Mouse (Mus musculus) embryonic fibroblast, embryonic 13.5 days (primary cell): ENCODE measurements at regions not wholly inside any gene's neighbourhood (a gene's known extent, or its start where the extent isn't known, plus 50 kb on each side); places are given as distances from the start of the nearest gene placed in this dataset.

Experiments
- H3K27ac ChIP-seq: 2 replicates; pipeline ENCODE4 v1.5.1; 2012; ENCODE audit warnings: low read length, control low read depth, inconsistent platforms; ENCODE audit not compliant: insufficient read depth
- H3K4me1 ChIP-seq: 2 replicates; pipeline ENCODE4 v1.6.1; 2011; ENCODE audit warnings: low read length; ENCODE audit not compliant: control insufficient read depth, insufficient read depth
- H3K4me3 ChIP-seq: 2 replicates; pipeline ENCODE4 v1.5.1; 2011; ENCODE audit warnings: mild to moderate bottlenecking, control low read depth, low read length; ENCODE audit not compliant: insufficient read depth
- CTCF ChIP-seq: IDR thresholded peaks from 2 replicates; pipeline ENCODE4 v1.5.1; 2011; ENCODE audit warnings: mild to moderate bottlenecking, control low read depth, low read length, moderate library complexity, borderline replicate concordance; ENCODE audit not compliant: insufficient read depth
- POLR2A ChIP-seq: IDR thresholded peaks from 2 replicates; pipeline ENCODE4 v1.6.1; 2011; ENCODE audit warnings: low read depth, mild to moderate bottlenecking, control low read depth, low read length, moderate library complexity

DNA sequence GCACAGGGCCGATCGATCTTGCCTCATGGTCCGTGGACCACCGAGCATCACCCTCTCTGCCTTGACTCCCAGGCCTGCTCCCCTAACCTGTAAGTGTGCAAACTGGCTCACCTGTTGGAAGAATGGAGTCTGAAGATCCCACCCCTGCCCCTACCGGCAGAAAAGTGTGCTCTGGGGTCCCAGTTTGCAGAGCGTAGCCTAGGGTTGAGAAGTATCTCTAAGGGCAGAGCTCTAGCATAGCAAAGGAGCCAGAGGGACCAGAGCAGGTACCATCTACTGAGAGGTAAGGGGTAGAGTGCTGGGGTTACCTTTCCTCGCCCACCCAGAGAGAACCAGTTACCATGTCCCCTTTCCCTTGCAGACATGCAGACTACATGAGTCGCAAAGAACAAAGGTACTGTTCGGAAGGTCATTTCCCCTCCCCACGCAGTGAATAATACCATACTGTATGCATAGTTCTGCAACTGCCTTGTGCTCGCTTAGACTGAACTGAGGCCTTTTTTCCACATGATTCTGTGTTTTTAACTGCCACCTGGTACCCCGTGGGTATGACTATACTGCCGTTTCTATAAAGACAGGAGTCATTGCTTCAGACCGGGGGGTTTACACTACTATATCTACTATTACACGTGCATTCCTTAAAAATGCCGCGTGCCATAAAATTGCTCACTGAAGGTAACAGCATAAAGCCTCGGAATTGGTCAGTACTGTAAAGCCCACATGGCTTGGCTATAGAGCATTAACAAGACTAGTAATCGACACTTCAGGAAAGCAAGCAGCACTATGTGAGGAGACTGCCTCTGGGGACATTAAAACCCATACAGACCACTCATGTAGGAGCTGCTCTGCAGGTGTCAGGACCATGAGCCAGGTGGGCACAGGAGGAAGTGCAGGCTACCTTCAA is 88.7 kb upstream of the Ccnd2 start:
- no peak for TF ChIP-seq CTCF
- no peak for TF ChIP-seq POLR2A
- no peak overlapping the region for H3K27ac ChIP-seq
- H3K4me3 ChIP-seq = no peak overlapping the region
- no peaks in the 10 kb centered on the region for H3K4me1 ChIP-seq

DNA sequence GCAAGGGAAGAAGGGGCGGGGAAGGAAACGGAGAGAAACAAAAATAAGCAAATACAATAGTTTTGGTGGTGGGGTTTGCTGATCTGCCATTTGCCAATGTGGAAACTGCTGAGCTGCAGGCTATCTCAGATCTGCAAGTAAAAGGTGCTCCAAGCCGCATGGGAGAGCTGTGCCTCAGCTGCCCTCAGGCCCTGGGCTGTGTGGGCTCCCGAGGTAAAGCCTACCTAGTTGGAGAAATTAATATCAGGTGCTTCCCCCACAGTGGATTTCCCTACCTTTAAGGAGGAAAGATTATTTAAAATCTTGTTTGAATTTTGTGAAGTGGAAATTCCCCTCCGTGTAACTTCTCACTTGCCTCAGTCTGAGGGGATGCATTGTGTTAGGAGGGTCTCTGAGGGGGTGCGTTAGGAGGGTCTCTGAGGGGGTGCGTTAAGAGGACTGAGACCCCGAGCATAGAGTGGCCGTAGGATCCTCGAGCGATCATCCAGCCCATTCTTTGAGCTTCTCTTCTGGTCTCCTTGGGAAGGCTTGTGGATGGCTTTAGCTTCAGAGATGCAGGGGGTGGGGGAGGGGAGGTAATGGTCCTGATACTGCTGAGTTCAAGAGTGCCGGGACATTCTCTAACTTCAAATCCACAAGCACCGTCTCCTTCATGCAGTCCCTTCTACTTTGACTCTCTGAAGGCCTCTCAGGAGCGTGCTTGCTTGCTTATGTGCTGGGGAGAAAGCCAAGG is 89.9 kb upstream of the Ccnd2 start:
- Histone ChIP-seq H3K4me1 (no peaks in the 10 kb centered on the region), H3K27ac (no peak overlapping the region), H3K4me3 (no peak overlapping the region)
- TF ChIP-seq POLR2A (no peak), CTCF (no peak)

DNA sequence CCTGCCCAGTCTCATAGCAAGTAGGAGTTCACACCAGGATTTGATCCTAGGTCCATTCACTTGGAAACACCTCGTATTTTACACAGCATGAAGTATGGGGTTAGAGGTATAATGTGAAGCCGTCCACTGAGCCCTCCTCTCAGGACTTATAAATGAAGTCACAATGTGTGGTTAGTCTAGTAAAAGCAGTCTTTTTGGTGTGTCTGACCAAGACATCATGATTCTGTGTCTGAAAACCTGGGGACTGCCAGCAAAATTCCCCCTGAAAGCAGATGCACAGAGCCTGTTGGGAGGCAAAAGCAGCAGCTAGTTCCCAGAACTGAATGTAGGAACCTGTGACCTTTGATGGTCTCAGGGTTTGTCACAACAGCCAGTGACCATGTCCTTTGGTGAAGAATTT is 91.0 kb upstream of the Ccnd2 start:
- Histone ChIP-seq H3K27ac (no peak overlapping the region), H3K4me1 (no peaks in the 10 kb centered on the region), H3K4me3 (no peak overlapping the region)
- no peak for TF ChIP-seq CTCF
- no peak for TF ChIP-seq POLR2A

DNA sequence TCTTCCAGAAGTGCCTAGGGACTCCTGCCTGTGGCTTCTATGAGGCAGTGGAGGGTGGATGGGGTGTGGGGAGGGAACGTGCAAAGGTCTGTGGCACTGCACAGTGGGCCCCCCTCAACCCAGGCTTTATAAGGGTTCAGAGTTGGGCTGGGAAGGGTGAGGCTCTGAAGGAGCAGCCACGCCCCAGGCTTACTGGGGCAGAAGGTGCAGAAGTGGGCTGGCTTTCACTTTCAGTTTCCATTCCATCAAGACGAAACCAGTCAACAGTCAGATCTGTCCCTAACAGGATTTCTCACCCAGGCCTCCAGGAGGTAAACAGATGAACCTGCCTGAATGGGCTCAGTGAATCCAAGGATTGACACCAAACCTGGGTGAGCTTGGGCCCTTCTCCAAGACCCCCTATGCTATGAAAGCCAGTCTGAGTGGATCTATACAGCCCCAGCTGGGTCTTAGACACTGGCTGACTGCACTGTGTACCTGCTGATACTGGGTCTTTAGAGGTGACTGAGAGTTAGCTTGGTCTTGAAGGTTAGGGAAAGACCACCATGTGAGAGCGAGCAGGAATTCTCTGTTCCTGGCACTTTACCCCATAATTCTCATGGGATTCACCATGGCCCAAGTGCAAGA is 93.9 kb upstream of the Ccnd2 start:
- Histone ChIP-seq H3K4me1 (no peaks in the 10 kb centered on the region), H3K27ac (no peak overlapping the region), H3K4me3 (no peak overlapping the region)
- no peak for TF ChIP-seq POLR2A

DNA sequence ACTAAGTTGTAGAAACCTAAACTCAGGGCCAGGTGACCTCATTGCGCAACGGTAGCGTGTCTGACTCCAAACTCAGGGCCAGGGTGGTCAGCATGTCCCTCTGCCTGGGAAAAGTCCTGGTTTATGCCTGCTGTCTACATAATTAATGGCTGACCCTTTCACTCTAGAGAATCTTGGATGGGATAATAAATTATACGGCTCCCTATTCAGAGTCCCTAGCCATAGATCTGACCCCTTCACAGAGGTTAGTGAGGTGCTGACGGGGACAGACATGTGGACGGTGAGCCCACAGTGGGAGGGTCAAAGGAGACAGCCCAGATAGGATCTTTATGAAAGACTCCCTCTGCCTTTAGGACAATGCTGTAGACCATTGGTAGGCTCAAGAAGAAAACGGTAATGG is 94.7 kb upstream of the Ccnd2 start:
- no peaks in the 10 kb centered on the region for H3K4me1 ChIP-seq
- no peak overlapping the region for H3K4me3 ChIP-seq
- H3K27ac ChIP-seq = no peak overlapping the region
- TF ChIP-seq CTCF = no peak
- no peak for TF ChIP-seq POLR2A

DNA sequence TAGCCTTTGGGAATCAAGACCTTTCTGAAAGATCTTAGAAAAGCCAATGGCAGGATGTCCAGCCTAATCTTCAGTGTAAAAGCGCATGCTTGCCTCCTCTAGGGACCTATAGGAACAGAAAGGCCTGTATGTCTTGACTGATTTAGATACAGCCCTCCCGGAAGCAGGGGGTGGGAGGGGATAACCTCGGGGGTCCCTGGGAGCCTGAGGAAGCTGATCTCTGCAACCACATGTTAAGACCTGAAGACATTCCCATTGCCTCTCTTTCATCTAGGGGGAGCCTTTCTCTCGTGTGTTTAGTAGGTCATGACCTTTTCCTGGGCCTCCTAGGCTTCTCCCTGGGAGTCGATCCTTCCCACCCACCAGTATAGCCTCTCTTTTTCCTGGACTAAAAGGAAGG is 95.3 kb upstream of the Ccnd2 start:
- no peak overlapping the region for H3K27ac ChIP-seq
- H3K4me1 ChIP-seq = peaks cover 3% of the 10 kb centered on the region
- no peak overlapping the region for H3K4me3 ChIP-seq
- TF ChIP-seq POLR2A (no peak), CTCF (no peak)

DNA sequence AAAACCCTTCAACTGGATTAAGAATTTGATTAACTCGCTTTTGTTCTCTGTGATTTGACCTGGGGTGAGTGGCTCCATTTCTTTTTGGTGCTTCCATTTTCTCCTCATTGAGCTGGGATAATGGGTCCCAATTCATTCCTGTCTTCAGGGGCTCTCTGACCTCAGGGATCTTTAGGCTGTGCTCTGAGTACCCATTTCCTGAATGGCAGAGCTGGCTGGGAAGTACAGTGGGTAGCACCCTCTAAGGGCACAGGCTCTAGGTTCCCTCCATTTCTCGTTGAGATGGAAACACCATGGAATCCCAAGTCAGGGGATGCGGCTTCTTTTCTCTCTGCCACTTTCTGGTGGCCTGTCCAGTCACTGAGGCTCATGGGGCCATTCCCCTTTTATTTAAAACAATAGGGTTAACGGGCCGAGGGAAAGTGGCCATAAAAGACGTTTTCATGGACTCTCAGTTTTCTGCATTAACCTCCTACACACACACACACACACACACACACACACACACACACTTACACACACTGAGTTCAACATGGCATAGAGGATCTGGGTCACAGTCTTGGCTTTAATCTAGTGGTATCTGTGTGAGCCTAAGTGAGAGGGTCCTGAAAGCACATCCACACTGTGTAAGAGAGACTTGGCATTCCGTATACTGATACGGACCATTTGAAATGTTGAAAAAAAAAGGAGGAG is 98.3 kb upstream of the Ccnd2 start:
- H3K27ac ChIP-seq = no peak overlapping the region
- H3K4me3 ChIP-seq = no peak overlapping the region
- peaks cover 3% of the 10 kb centered on the region for H3K4me1 ChIP-seq
- no peak for TF ChIP-seq CTCF
- no peak for TF ChIP-seq POLR2A

DNA sequence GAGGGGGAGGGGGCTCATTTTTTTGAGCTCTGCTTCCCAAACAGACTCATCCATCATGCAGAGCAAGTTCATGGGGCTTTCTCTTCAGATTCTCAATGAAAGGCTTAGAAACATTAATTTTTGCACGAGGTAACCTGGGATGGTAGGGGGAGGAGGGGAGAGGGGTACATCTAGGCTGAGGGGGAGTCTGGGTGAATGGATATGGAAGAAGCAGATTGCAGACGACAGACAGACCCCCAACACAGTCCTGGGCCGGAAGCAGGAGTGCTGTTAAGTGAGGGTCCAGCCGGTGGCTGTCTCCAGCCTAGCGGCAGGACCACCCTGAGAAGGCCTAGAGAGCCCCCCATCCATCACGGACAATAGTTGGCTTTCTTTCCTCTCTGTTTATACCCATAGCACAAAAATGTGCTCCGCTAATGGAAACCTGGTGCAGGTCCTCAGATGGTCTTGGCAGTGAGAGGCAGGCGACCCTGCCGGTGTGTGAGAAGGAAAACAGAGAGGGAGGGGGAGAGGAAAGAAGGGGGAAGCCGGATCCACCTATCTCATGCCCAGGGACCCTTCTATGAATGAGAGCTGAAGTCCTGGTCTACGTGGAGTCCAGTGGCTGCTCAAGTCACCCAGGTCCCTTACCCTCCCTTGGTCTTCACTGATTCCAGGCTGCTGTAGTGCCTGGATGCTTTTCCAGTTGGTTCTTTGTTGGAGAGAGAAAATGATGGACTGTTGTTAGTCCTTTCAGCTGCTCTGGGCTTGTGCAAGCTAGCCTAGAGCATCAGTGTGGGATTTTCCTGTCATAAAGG is 99.1 kb upstream of the Ccnd2 start:
- H3K27ac ChIP-seq = no peak overlapping the region
- TF ChIP-seq CTCF (no peak), POLR2A (no peak)
- H3K4me1 ChIP-seq = peaks cover 3% of the 10 kb centered on the region
- H3K4me3 ChIP-seq = no peak overlapping the region

DNA sequence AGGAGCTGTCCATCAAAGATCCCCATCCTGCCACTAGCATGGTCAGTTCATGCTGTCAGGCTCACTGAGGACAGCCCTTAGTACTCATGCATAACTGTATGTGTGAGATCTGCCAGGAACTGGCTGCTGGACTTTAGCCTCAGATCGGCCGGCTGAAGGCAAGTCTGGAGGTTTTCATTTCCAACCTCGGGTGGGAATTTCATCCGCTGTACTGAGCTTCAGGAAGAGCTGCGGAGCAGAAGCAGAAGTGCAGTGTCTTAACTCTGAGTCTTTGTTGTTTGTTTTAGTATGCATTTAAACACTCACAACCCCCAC is 99.6 kb upstream of the Ccnd2 start:
- Histone ChIP-seq H3K4me3 (no peak overlapping the region), H3K4me1 (peaks cover 3% of the 10 kb centered on the region), H3K27ac (no peak overlapping the region)
- TF ChIP-seq CTCF (no peak), POLR2A (no peak)
